Mouse (Mus musculus): Measurements from ENCODE around the gene Prmt9. TPM values are rescaled to one million over a fixed set of nuclear protein-coding genes. Genes with fewer than 3 reads are reported as not detected.

The Prmt9 gene
- polyA plus RNA-seq, 1 experiment from 2014 or later: 16.7 TPM

DNA sequence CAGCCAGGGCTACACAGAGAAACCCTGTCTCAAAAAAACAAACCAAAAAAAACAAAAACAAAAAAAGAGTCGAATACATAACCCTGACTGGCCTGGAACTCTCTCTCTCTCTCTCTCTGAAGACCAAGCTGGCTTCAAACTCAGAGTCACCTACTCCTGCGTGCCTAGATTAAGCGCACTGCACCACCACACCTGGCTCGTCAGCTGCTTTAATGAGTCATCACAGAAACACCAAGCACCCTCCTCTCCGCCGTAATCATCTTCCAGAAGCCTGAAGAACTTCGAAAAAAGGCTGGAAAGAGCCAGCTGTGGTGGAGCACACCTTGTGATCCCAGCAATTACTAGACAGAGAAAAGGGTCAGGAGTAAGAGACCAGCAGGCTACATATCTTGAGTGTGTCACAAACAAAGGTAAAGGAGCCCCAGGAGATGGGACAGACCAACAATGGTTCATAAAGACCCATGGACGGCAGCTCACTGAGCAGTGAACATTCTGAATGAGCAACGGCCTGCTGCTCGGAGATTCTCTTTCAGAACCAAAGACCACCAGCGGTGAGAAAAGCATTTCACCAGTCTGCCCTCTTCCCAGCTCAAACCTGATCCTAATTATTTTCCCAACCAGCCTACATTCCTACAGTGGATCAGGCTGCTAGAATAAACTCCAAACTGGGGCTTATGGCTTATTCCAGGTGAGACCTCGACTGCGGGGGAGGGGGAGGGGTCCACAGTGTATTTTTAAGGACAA, 37.3 kb upstream of the Prmt9 start:
- Histone ChIP-seq H3K36me3 (ENCODE audit: control insufficient read depth, insufficient read depth, low read length) (no peaks in the 10 kb centered on the region), H3K9ac (ENCODE audit: low read depth, low read length) (no peak overlapping the region), H3K4me3 (ENCODE audit: low read depth, low read length) (no peak overlapping the region), H3K4me1 (ENCODE audit: control insufficient read depth, insufficient read depth, low read length) (peaks cover 37% of the 10 kb centered on the region), H3K27me3 (replicated peaks; ENCODE audit: control insufficient read depth, insufficient read depth, low read length) (no peaks in the 10 kb centered on the region), H3K9me3 (ENCODE audit: control insufficient read depth, low read length) (no peaks in the 10 kb centered on the region), H3K27ac (replicated peaks; ENCODE audit: low read depth, low read length) (no peak overlapping the region), H3K4me2 (ENCODE audit: low read depth, low read length) (no peak overlapping the region)
- no peak for DNase-seq (ENCODE audit: low spot score)
- 42% methylated on average over 13 of the region's 13 CpGs for WGBS
- no peak for ATAC-seq (ENCODE audit: low read depth)

DNA sequence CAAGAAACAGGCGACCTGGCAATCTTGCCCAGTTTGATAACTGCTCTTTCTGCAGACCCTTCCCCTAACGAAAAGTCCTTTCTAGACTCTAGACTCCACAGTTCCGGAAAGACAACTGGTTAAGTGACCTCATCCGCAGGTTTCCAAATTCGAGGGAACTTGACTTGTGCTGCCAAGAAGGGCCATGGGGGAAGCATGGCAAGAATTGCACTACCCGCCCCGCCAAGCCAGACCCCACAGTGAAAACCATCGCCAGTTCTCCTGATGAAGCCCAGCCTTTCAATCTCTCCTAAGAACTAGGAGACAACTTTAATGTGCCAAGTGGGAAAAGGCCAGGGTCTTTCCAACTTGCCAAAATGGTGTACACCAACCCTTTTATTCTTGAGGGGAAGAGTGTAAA, 34.0 kb upstream of the Prmt9 start:
- peak overlapping the region; percentile 89; the same call in 1 of the 2 replicates for H3K4me2 ChIP-seq (ENCODE audit: low read depth, low read length)
- H3K9me3 ChIP-seq (ENCODE audit: control insufficient read depth, low read length): no peaks in the 10 kb centered on the region
- DNase-seq (ENCODE audit: low spot score): no peak
- no peak overlapping the region for H3K27ac ChIP-seq (replicated peaks; ENCODE audit: low read depth, low read length)
- H3K9ac ChIP-seq (ENCODE audit: low read depth, low read length): no peak overlapping the region
- no peak overlapping the region for H3K4me3 ChIP-seq (ENCODE audit: low read depth, low read length)
- H3K27me3 ChIP-seq (replicated peaks; ENCODE audit: control insufficient read depth, insufficient read depth, low read length): no peaks in the 10 kb centered on the region
- no peak for ATAC-seq (ENCODE audit: low read depth)
- WGBS: 90% methylated on average over 8 of the region's 8 CpGs
- peaks cover 40% of the 10 kb centered on the region for H3K4me1 ChIP-seq (ENCODE audit: control insufficient read depth, insufficient read depth, low read length)
- H3K36me3 ChIP-seq (ENCODE audit: control insufficient read depth, insufficient read depth, low read length): no peaks in the 10 kb centered on the region

DNA sequence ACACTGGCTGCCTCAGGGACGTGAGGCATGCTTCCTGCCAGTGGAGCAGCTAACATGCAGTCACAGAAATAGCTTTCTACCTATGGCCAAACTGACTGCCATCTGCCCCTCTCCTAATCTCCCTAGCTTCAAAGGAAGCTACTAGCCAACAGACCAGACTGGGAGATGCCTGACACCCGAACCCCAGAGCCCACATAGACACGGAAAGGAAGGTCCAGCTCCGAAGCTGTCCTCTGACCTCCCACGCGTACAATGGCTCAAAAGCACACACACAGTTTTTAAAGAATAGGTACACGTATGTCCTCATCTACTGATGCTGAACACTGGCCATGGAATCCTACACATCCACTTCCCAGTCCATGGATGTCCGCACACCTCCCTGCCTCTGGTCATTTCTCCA, 33.4 kb upstream of the Prmt9 start:
- H3K9me3 ChIP-seq (ENCODE audit: control insufficient read depth, low read length): no peaks in the 10 kb centered on the region
- WGBS: 57% methylated on average over 8 of the region's 8 CpGs
- ATAC-seq (ENCODE audit: low read depth) (no peak), DNase-seq (ENCODE audit: low spot score) (no peak)
- peak overlapping the region; percentile 81 for H3K4me3 ChIP-seq (ENCODE audit: low read depth, low read length)
- H3K4me2 ChIP-seq (ENCODE audit: low read depth, low read length): peak overlapping the region; percentile 89
- H3K27ac ChIP-seq (replicated peaks; ENCODE audit: low read depth, low read length): no peak overlapping the region
- H3K4me1 ChIP-seq (ENCODE audit: control insufficient read depth, insufficient read depth, low read length): peaks cover 40% of the 10 kb centered on the region
- peak overlapping the region; percentile 88 for H3K9ac ChIP-seq (ENCODE audit: low read depth, low read length)
- H3K36me3 ChIP-seq (ENCODE audit: control insufficient read depth, insufficient read depth, low read length): no peaks in the 10 kb centered on the region
- H3K27me3 ChIP-seq (replicated peaks; ENCODE audit: control insufficient read depth, insufficient read depth, low read length): no peaks in the 10 kb centered on the region

DNA sequence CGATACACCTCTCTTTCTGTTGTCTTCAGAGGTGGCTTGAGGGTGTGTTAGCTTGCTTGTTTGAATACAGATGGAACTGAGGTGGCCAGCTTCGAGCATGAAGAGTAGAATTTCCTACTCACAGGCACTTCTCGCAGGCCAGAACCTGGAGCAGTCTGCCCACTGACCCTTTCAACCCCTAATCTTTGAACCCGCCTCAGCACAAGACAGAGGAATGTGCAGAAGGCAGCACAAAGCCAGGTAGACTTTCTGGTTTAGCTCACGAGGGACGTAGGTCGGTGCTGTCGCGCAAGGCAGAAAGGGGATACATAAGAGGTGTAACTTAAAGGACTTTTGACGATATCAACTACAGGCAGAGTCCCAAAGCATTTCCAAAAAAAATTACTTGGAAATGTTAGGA, 32.4 kb upstream of the Prmt9 start:
- Histone ChIP-seq H3K4me2 (ENCODE audit: low read depth, low read length) (peak overlapping the region; percentile 89), H3K4me1 (ENCODE audit: control insufficient read depth, insufficient read depth, low read length) (peaks cover 36% of the 10 kb centered on the region)

DNA sequence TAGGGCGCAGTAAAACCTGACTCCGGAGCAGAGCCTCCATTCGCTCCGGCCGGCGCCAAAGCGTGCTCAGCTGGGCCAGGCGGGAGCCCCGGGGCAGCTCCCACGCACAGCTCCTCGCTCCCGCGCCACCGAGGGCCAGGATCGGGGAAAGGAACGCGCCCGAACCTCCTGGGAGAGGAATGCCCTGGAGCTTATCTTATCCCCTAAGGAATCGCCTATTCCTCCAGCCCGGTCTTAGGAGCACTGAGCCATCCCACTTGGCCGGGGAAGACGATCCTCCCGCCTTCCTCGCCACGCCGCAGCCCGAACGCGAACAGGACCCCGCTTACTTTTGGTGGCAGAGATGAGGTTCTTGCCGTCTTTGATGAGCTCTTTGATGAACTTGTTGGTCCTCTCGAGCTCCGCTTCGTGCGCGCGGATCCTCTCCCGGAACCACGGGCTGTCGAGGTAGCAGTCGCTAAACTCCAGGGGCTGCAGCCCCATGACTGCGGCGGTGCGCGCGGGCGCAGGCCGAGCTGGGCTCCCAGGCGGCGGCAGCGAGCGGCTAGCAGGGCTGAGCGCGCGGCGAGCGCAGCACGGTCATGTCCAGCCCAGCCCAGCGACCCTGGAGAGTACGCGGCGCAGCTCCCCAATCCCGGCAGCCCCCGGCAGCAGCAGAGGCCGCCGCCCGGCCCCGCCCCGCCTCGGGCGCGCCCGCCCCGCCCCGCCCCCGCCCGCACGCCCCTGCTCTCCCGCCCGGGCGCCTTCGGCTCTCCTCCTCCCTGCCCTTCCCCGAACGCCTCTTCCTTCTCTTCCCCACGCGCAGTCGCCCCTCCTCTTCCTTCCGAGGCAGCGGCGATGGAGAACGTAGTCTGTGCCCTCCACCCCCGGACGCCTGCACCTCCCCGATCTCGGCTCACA, 31.6 kb upstream of the Prmt9 start, which contains the start of gene Arhgap10:
Gene Arhgap10, minus strand, starts transcription at position 653 of the 900 bp plus-strand sequence.
- Histone ChIP-seq H3K9ac (ENCODE audit: low read depth, low read length) (peak within 1 kb of the TSS; percentile 88), H3K9me3 (ENCODE audit: control insufficient read depth, low read length) (no peaks in the 10 kb centered on the region), H3K36me3 (ENCODE audit: control insufficient read depth, insufficient read depth, low read length) (no peaks in the 10 kb centered on the region), H3K4me1 (ENCODE audit: control insufficient read depth, insufficient read depth, low read length) (peaks cover 29% of the 10 kb centered on the region), H3K4me3 (ENCODE audit: low read depth, low read length) (peak within 1 kb of the TSS; percentile 81), H3K4me2 (ENCODE audit: low read depth, low read length) (peak within 1 kb of the TSS; percentile 89), H3K27ac (replicated peaks; ENCODE audit: low read depth, low read length) (peak within 1 kb of the TSS; percentile 88), H3K27me3 (replicated peaks; ENCODE audit: control insufficient read depth, insufficient read depth, low read length) (no peaks in the 10 kb centered on the region)
- 0% methylated on average over 42 of the region's 95 CpGs for WGBS
- ATAC-seq (ENCODE audit: low read depth): peak; percentile 93
- DNase-seq (ENCODE audit: low spot score): peak; percentile 94

More for the DNA sequence above, 32.4 kb upstream of the Prmt9 start:
- Histone ChIP-seq H3K9me3 (ENCODE audit: control insufficient read depth, low read length) (no peaks in the 10 kb centered on the region), H3K27me3 (replicated peaks; ENCODE audit: control insufficient read depth, insufficient read depth, low read length) (no peaks in the 10 kb centered on the region), H3K4me3 (ENCODE audit: low read depth, low read length) (peak overlapping the region; percentile 81), H3K36me3 (ENCODE audit: control insufficient read depth, insufficient read depth, low read length) (no peaks in the 10 kb centered on the region), H3K9ac (ENCODE audit: low read depth, low read length) (peak overlapping the region; percentile 88), H3K27ac (replicated peaks; ENCODE audit: low read depth, low read length) (peak overlapping the region; percentile 88; the same call in 1 of the 2 replicates)
- ATAC-seq (ENCODE audit: low read depth) (no peak), DNase-seq (ENCODE audit: low spot score) (peak; percentile 22)
- 4% methylated on average over 10 of the region's 10 CpGs for WGBS

DNA sequence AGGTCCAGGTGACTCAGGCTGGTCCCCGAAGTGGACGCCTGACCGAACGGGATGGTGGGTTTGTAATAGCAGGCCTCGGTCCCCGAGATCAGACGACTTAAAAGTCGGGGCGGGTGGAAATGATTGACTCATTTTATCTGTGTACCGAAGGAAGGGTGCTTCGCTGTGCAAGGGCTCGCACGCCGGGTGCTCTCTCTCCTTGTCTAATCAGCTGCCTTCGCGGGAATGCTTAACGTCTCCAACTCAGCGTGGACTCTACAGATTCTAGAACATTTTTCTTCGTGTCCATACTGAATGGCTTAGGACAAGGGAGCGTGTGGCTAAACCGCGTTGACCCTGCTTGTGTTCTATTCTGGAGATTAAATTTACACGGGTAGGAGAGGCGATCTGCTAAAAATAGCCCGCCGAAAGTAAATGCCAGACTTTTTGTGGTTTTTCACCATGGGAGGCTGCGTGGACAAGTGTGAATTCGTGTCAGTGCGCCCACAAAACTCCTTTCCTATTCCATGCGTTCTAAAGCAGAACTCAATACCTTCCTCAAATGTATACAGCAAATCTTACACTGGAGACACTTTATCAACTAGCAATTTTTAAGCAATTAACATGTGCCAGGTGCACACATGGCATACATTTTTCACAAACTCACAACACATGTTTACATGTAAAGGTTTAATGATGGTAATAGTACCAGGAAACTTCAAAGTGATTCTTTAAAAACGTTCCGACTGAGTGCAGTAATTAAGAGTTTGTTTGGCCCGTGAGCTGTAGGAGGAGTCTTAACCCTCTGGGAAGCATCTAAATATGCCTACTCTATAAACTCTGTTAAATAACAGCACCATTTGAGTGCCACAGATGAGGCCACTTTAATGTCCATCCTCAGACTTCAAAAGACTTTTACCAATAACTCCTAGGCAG, 30.7 kb upstream of the Prmt9 start:
- DNase-seq (ENCODE audit: low spot score): no peak
- Histone ChIP-seq H3K27me3 (replicated peaks; ENCODE audit: control insufficient read depth, insufficient read depth, low read length) (no peaks in the 10 kb centered on the region), H3K36me3 (ENCODE audit: control insufficient read depth, insufficient read depth, low read length) (no peaks in the 10 kb centered on the region), H3K27ac (replicated peaks; ENCODE audit: low read depth, low read length) (peak overlapping the region; percentile 86), H3K4me2 (ENCODE audit: low read depth, low read length) (peak overlapping the region; percentile 89), H3K4me3 (ENCODE audit: low read depth, low read length) (peak overlapping the region; percentile 81), H3K9ac (ENCODE audit: low read depth, low read length) (peak overlapping the region; percentile 88), H3K4me1 (ENCODE audit: control insufficient read depth, insufficient read depth, low read length) (peaks cover 23% of the 10 kb centered on the region), H3K9me3 (ENCODE audit: control insufficient read depth, low read length) (no peaks in the 10 kb centered on the region)
- ATAC-seq (ENCODE audit: low read depth): peak; percentile 48
- 2% methylated on average over 33 of the region's 33 CpGs for WGBS

DNA sequence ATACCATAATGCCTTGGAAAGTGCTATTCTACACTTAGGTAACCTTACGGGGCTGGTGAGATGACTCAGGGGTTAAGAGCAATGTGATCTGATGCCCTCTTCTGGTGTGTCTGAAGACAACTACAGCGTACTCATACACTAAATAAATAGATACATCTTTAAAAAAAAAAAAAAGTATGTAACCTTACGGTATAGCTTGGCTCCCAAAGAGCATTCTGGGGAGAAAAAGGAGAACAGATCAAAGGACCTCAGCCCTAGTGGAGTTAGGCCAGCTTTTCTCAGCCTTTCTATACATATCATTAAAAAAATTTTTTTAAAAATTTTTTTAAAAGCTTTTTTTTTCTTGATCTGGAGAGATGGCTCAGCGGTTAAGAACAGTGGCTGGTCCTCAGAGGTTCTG, 28.6 kb upstream of the Prmt9 start:
- no peaks in the 10 kb centered on the region for H3K9me3 ChIP-seq (ENCODE audit: control insufficient read depth, low read length)
- H3K4me3 ChIP-seq (ENCODE audit: low read depth, low read length): no peak overlapping the region
- peaks cover 16% of the 10 kb centered on the region for H3K4me1 ChIP-seq (ENCODE audit: control insufficient read depth, insufficient read depth, low read length)
- no peaks in the 10 kb centered on the region for H3K36me3 ChIP-seq (ENCODE audit: control insufficient read depth, insufficient read depth, low read length)
- 90% methylated on average over 4 of the region's 4 CpGs for WGBS
- no peaks in the 10 kb centered on the region for H3K27me3 ChIP-seq (replicated peaks; ENCODE audit: control insufficient read depth, insufficient read depth, low read length)
- H3K4me2 ChIP-seq (ENCODE audit: low read depth, low read length): no peak overlapping the region
- no peak overlapping the region for H3K27ac ChIP-seq (replicated peaks; ENCODE audit: low read depth, low read length)
- DNase-seq (ENCODE audit: low spot score) (no peak), ATAC-seq (ENCODE audit: low read depth) (no peak)
- H3K9ac ChIP-seq (ENCODE audit: low read depth, low read length): no peak overlapping the region

Data from embryonic facial prominence, embryonic 14.5 days (tissue).